Mouse (Mus musculus): ENCODE measurements at regions not wholly inside any gene's neighbourhood (a gene's known extent, or its start where the extent isn't known, plus 50 kb on each side); places are given as distances from the start of the nearest gene placed in this dataset.

GRCm38 (mm10) chrX:166915356-166915953 is 293.7 kb downstream of the Tmsb4x start:
- no peak for TF ChIP-seq CTCF (IDR thresholded peaks at IDR 0.05; ENCODE audit: insufficient read depth, low read depth, low read length)
- no peak for TF ChIP-seq POLR2A (IDR thresholded peaks at IDR 0.05; ENCODE audit: insufficient read depth, low read depth, low read length)
- no peak overlapping the region for H3K27ac ChIP-seq (ENCODE audit: insufficient read depth, low read depth, low read length)
- H3K4me3 ChIP-seq (ENCODE audit: insufficient read depth, low read depth, low read length) = no peak overlapping the region
- no peaks in the 10 kb centered on the region for H3K4me1 ChIP-seq (ENCODE audit: control insufficient read depth, insufficient read depth, low read length)
- WGBS = 74% methylated on average over 2 of the region's 2 CpGs

GRCm38 (mm10) chrX:166906602-166907001 is 302.5 kb downstream of the Tmsb4x start:
- H3K4me1 ChIP-seq (ENCODE audit: control insufficient read depth, insufficient read depth, low read length) = no peaks in the 10 kb centered on the region
- no peak overlapping the region for H3K27ac ChIP-seq (ENCODE audit: insufficient read depth, low read depth, low read length)
- H3K4me3 ChIP-seq (ENCODE audit: insufficient read depth, low read depth, low read length) = no peak overlapping the region
- TF ChIP-seq CTCF (IDR thresholded peaks at IDR 0.05; ENCODE audit: insufficient read depth, low read depth, low read length) = no peak
- no peak for TF ChIP-seq POLR2A (IDR thresholded peaks at IDR 0.05; ENCODE audit: insufficient read depth, low read depth, low read length)
- 69% methylated on average over 6 of the region's 6 CpGs for WGBS

GRCm38 (mm10) chrX:166900761-166901160 is 308.4 kb downstream of the Tmsb4x start:
- no peak for TF ChIP-seq CTCF (IDR thresholded peaks at IDR 0.05; ENCODE audit: insufficient read depth, low read depth, low read length)
- no peak for TF ChIP-seq POLR2A (IDR thresholded peaks at IDR 0.05; ENCODE audit: insufficient read depth, low read depth, low read length)
- Histone ChIP-seq H3K27ac (ENCODE audit: insufficient read depth, low read depth, low read length) (no peak overlapping the region), H3K4me1 (ENCODE audit: control insufficient read depth, insufficient read depth, low read length) (no peaks in the 10 kb centered on the region), H3K4me3 (ENCODE audit: insufficient read depth, low read depth, low read length) (no peak overlapping the region)
- WGBS = 69% methylated on average over 6 of the region's 6 CpGs

GRCm38 (mm10) chrX:166895199-166895598 is 309.7 kb upstream of the Egfl6 start:
- no peak overlapping the region for H3K27ac ChIP-seq (ENCODE audit: insufficient read depth, low read depth, low read length)
- WGBS = 86% methylated on average over 2 of the region's 2 CpGs
- TF ChIP-seq CTCF (IDR thresholded peaks at IDR 0.05; ENCODE audit: insufficient read depth, low read depth, low read length) (no peak), POLR2A (IDR thresholded peaks at IDR 0.05; ENCODE audit: insufficient read depth, low read depth, low read length) (no peak)
- H3K4me3 ChIP-seq (ENCODE audit: insufficient read depth, low read depth, low read length) = no peak overlapping the region
- H3K4me1 ChIP-seq (ENCODE audit: control insufficient read depth, insufficient read depth, low read length) = no peaks in the 10 kb centered on the region

- Histone ChIP-seq H3K4me3 (ENCODE audit: insufficient read depth, low read depth, low read length) (no peak overlapping the region), H3K4me1 (ENCODE audit: control insufficient read depth, insufficient read depth, low read length) (no peaks in the 10 kb centered on the region), H3K27ac (ENCODE audit: insufficient read depth, low read depth, low read length) (no peak overlapping the region)
- TF ChIP-seq CTCF (IDR thresholded peaks at IDR 0.05; ENCODE audit: insufficient read depth, low read depth, low read length) = no peak
- no peak for TF ChIP-seq POLR2A (IDR thresholded peaks at IDR 0.05; ENCODE audit: insufficient read depth, low read depth, low read length)
Observed at GRCm38 (mm10) chrX:166886417-166886816, 300.9 kb upstream of the Egfl6 start.

GRCm38 (mm10) chrX:166869515-166869914 is 284.0 kb upstream of the Egfl6 start:
- WGBS = 85% methylated on average over 5 of the region's 5 CpGs
- Histone ChIP-seq H3K4me1 (ENCODE audit: control insufficient read depth, insufficient read depth, low read length) (no peaks in the 10 kb centered on the region), H3K27ac (ENCODE audit: insufficient read depth, low read depth, low read length) (no peak overlapping the region), H3K4me3 (ENCODE audit: insufficient read depth, low read depth, low read length) (no peak overlapping the region)
- TF ChIP-seq CTCF (IDR thresholded peaks at IDR 0.05; ENCODE audit: insufficient read depth, low read depth, low read length) (no peak), POLR2A (IDR thresholded peaks at IDR 0.05; ENCODE audit: insufficient read depth, low read depth, low read length) (no peak)

GRCm38 (mm10) chrX:166867692-166868091 is 282.2 kb upstream of the Egfl6 start:
- no peak for TF ChIP-seq POLR2A (IDR thresholded peaks at IDR 0.05; ENCODE audit: insufficient read depth, low read depth, low read length)
- TF ChIP-seq CTCF (IDR thresholded peaks at IDR 0.05; ENCODE audit: insufficient read depth, low read depth, low read length) = no peak
- Histone ChIP-seq H3K27ac (ENCODE audit: insufficient read depth, low read depth, low read length) (no peak overlapping the region), H3K4me1 (ENCODE audit: control insufficient read depth, insufficient read depth, low read length) (no peaks in the 10 kb centered on the region), H3K4me3 (ENCODE audit: insufficient read depth, low read depth, low read length) (no peak overlapping the region)
- WGBS = 83% methylated on average over 2 of the region's 2 CpGs
